Mouse (Mus musculus): ENCODE data around the gene Nsun7. TPM values are rescaled to one million over a fixed set of nuclear protein-coding genes. Genes with fewer than 3 reads are reported as not detected.
"Not testable (repeated sequence)": the region's sequence is repeated elsewhere in the genome, so short reads cannot be mapped to it uniquely, and the experiment has no call there.

The Nsun7 gene
- polyA plus RNA-seq, 1 experiment from 2014 or later: 3.0 TPM

GRCm38 (mm10) chr5:66245958-66246497 lies 13.7 kb upstream of the Nsun7 start:
- 91% methylated on average over 9 of the region's 10 CpGs for WGBS
- Histone ChIP-seq H3K4me1 (peaks cover 7% of the 10 kb centered on the region), H3K4me3 (no peak overlapping the region), H3K4me2 (replicated peaks) (no peak overlapping the region), H3K27ac (replicated peaks) (no peak overlapping the region), H3K36me3 (no peaks in the 10 kb centered on the region), H3K9me3 (no peaks in the 10 kb centered on the region), H3K9ac (replicated peaks) (no peak overlapping the region), H3K27me3 (no peaks in the 10 kb centered on the region)
- no peak for ATAC-seq (replicated peaks)

GRCm38 (mm10) chr5:66253219-66253618 lies 6.5 kb upstream of the Nsun7 start:
- Histone ChIP-seq H3K36me3 (no peaks in the 10 kb centered on the region), H3K4me1 (no peaks in the 10 kb centered on the region), H3K9ac (replicated peaks) (no peak overlapping the region), H3K27me3 (no peaks in the 10 kb centered on the region), H3K9me3 (no peaks in the 10 kb centered on the region), H3K27ac (replicated peaks) (no peak overlapping the region), H3K4me3 (no peak overlapping the region), H3K4me2 (replicated peaks) (no peak overlapping the region)
- 62% methylated on average over 5 of the region's 5 CpGs for WGBS
- no peak for ATAC-seq (replicated peaks)

GRCm38 (mm10) chr5:66255044-66255443 lies 4.7 kb upstream of the Nsun7 start:
- H3K9me3 ChIP-seq: no peaks in the 10 kb centered on the region
- WGBS: 90% methylated on average over 10 of the region's 10 CpGs
- peaks cover 3% of the 10 kb centered on the region; the same call in 1 of the 2 replicates for H3K4me1 ChIP-seq
- ATAC-seq (replicated peaks): no peak
- H3K4me3 ChIP-seq: no peak overlapping the region
- H3K27ac ChIP-seq (replicated peaks): no peak overlapping the region
- no peaks in the 10 kb centered on the region for H3K36me3 ChIP-seq
- H3K9ac ChIP-seq (replicated peaks): no peak overlapping the region
- no peaks in the 10 kb centered on the region for H3K27me3 ChIP-seq
- H3K4me2 ChIP-seq (replicated peaks): no peak overlapping the region

- H3K9ac ChIP-seq (replicated peaks): no peak overlapping the region
- H3K27me3 ChIP-seq: no peaks in the 10 kb centered on the region
- H3K9me3 ChIP-seq: no peaks in the 10 kb centered on the region
- H3K27ac ChIP-seq (replicated peaks): no peak overlapping the region
- peaks cover 3% of the 10 kb centered on the region; the same call in 1 of the 2 replicates for H3K4me1 ChIP-seq
- 57% methylated on average over 2 of the region's 2 CpGs for WGBS
- H3K4me2 ChIP-seq (replicated peaks): no peak overlapping the region
- no peaks in the 10 kb centered on the region for H3K36me3 ChIP-seq
- no peak for ATAC-seq (replicated peaks)
- H3K4me3 ChIP-seq: no peak overlapping the region
Observed at GRCm38 (mm10) chr5:66259000-66259399, 697 bp upstream of the Nsun7 start.

GRCm38 (mm10) chr5:66259431-66259755 lies 304 bp upstream of the Nsun7 start:
- Histone ChIP-seq H3K9ac (replicated peaks) (peak overlapping the region; percentile 82), H3K4me2 (replicated peaks) (peak overlapping the region; percentile 88), H3K4me3 (peak overlapping the region; percentile 66), H3K27ac (replicated peaks) (peak overlapping the region; percentile 64; the same call in 1 of the 2 replicates)
- H3K4me1 ChIP-seq; H3K9me3 ChIP-seq; H3K36me3 ChIP-seq; H3K27me3 ChIP-seq; ATAC-seq (replicated peaks): not testable (repeated sequence)
- 1% methylated on average over 5 of the region's 5 CpGs for WGBS

GRCm38 (mm10) chr5:66262475-66262874 lies 2.8 kb downstream of the Nsun7 start:
- no peaks in the 10 kb centered on the region for H3K27me3 ChIP-seq
- H3K27ac ChIP-seq (replicated peaks): no peak overlapping the region
- H3K4me3 ChIP-seq: no peak overlapping the region
- no peak for ATAC-seq (replicated peaks)
- H3K4me1 ChIP-seq: peaks cover 3% of the 10 kb centered on the region; the same call in 1 of the 2 replicates
- 76% methylated on average over 2 of the region's 2 CpGs for WGBS
- no peaks in the 10 kb centered on the region for H3K36me3 ChIP-seq
- no peaks in the 10 kb centered on the region for H3K9me3 ChIP-seq
- H3K4me2 ChIP-seq (replicated peaks): no peak overlapping the region
- no peak overlapping the region for H3K9ac ChIP-seq (replicated peaks)

GRCm38 (mm10) chr5:66263398-66263797 lies 3.7 kb downstream of the Nsun7 start:
- 36% methylated on average over 4 of the region's 4 CpGs for WGBS
- Histone ChIP-seq H3K27me3 (no peaks in the 10 kb centered on the region), H3K36me3 (no peaks in the 10 kb centered on the region), H3K9ac (replicated peaks) (no peak overlapping the region), H3K27ac (replicated peaks) (no peak overlapping the region), H3K4me3 (no peak overlapping the region), H3K4me2 (replicated peaks) (no peak overlapping the region), H3K9me3 (no peaks in the 10 kb centered on the region), H3K4me1 (peaks cover 3% of the 10 kb centered on the region; the same call in 1 of the 2 replicates)
- ATAC-seq (replicated peaks): no peak

- Histone ChIP-seq H3K9me3 (no peaks in the 10 kb centered on the region), H3K9ac (replicated peaks) (no peak overlapping the region), H3K27ac (replicated peaks) (no peak overlapping the region), H3K4me2 (replicated peaks) (no peak overlapping the region), H3K36me3 (no peaks in the 10 kb centered on the region), H3K4me1 (no peaks in the 10 kb centered on the region), H3K4me3 (no peak overlapping the region), H3K27me3 (no peaks in the 10 kb centered on the region)
- WGBS: 85% methylated on average over 7 of the region's 7 CpGs
- no peak for ATAC-seq (replicated peaks)
Observed at GRCm38 (mm10) chr5:66269616-66270015, 9.9 kb downstream of the Nsun7 start.

GRCm38 (mm10) chr5:66271141-66271540 lies 11.4 kb downstream of the Nsun7 start:
- Histone ChIP-seq H3K4me3 (no peak overlapping the region), H3K9ac (replicated peaks) (no peak overlapping the region), H3K36me3 (no peaks in the 10 kb centered on the region), H3K4me2 (replicated peaks) (no peak overlapping the region), H3K9me3 (no peaks in the 10 kb centered on the region), H3K27ac (replicated peaks) (no peak overlapping the region), H3K27me3 (no peaks in the 10 kb centered on the region), H3K4me1 (no peaks in the 10 kb centered on the region)
- ATAC-seq (replicated peaks): no peak
- 63% methylated on average over 2 of the region's 2 CpGs for WGBS

- Histone ChIP-seq H3K4me2 (replicated peaks) (no peak overlapping the region), H3K4me3 (no peak overlapping the region), H3K9ac (replicated peaks) (no peak overlapping the region), H3K36me3 (no peaks in the 10 kb centered on the region), H3K27ac (replicated peaks) (no peak overlapping the region), H3K4me1 (no peaks in the 10 kb centered on the region), H3K9me3 (no peaks in the 10 kb centered on the region), H3K27me3 (no peaks in the 10 kb centered on the region)
- WGBS: 52% methylated on average over 3 of the region's 3 CpGs
- ATAC-seq (replicated peaks): no peak
Observed at GRCm38 (mm10) chr5:66274417-66274816, 14.7 kb downstream of the Nsun7 start.

GRCm38 (mm10) chr5:66279650-66280049 lies 20.0 kb downstream of the Nsun7 start:
- WGBS: 83% methylated on average over 2 of the region's 2 CpGs
- H3K4me2 ChIP-seq (replicated peaks): no peak overlapping the region
- no peak for ATAC-seq (replicated peaks)
- H3K27ac ChIP-seq (replicated peaks): no peak overlapping the region
- H3K4me1 ChIP-seq: no peaks in the 10 kb centered on the region
- H3K9me3 ChIP-seq: no peaks in the 10 kb centered on the region
- no peaks in the 10 kb centered on the region for H3K36me3 ChIP-seq
- no peaks in the 10 kb centered on the region for H3K27me3 ChIP-seq
- H3K9ac ChIP-seq (replicated peaks): no peak overlapping the region
- H3K4me3 ChIP-seq: no peak overlapping the region

- no peaks in the 10 kb centered on the region for H3K27me3 ChIP-seq
- H3K4me1 ChIP-seq: no peaks in the 10 kb centered on the region
- WGBS: 82% methylated on average over 6 of the region's 6 CpGs
- H3K27ac ChIP-seq (replicated peaks): no peak overlapping the region
- H3K9ac ChIP-seq (replicated peaks): no peak overlapping the region
- H3K9me3 ChIP-seq: no peaks in the 10 kb centered on the region
- H3K4me3 ChIP-seq: no peak overlapping the region
- no peak overlapping the region for H3K4me2 ChIP-seq (replicated peaks)
- ATAC-seq (replicated peaks): no peak
- H3K36me3 ChIP-seq: no peaks in the 10 kb centered on the region
Observed at GRCm38 (mm10) chr5:66280742-66281141, 21.0 kb downstream of the Nsun7 start.

GRCm38 (mm10) chr5:66294106-66294625 lies 34.5 kb downstream of the Nsun7 start:
- Histone ChIP-seq H3K9me3 (no peaks in the 10 kb centered on the region), H3K27me3 (no peaks in the 10 kb centered on the region), H3K36me3 (no peaks in the 10 kb centered on the region), H3K4me1 (peaks cover 5% of the 10 kb centered on the region; the same call in 1 of the 2 replicates), H3K27ac (replicated peaks) (no peak overlapping the region), H3K4me2 (replicated peaks) (no peak overlapping the region), H3K4me3 (no peak overlapping the region), H3K9ac (replicated peaks) (no peak overlapping the region)
- WGBS: 95% methylated on average over 11 of the region's 11 CpGs
- ATAC-seq (replicated peaks): no peak
